Mouse (Mus musculus) ES-E14 (cell line): Measurements from ENCODE around the gene Pomp. TPM values are rescaled to one million over a fixed set of nuclear protein-coding genes. Genes with fewer than 3 reads are reported as not detected.

Experiments used
- DNase-seq: peaks from one replicate; pipeline ENCODE4 v3.0.0-alpha.2; 2013; ENCODE audit warnings: low read depth, low spot score
- H3K27ac ChIP-seq: 2 replicates; pipeline ENCODE4 v1.5.1; 2012; ENCODE audit warnings: low read depth, mild to moderate bottlenecking, low read length, moderate library complexity, mixed read lengths; ENCODE audit not compliant: poor library complexity, insufficient read depth, severe bottlenecking
- H3K36me3 ChIP-seq: 2 replicates; pipeline ENCODE4 v1.6.1; 2012; ENCODE audit warnings: mild to moderate bottlenecking, low read length, moderate library complexity, mixed read lengths; ENCODE audit not compliant: control insufficient read depth, poor library complexity, insufficient read depth, severe bottlenecking
- H3K4me1 ChIP-seq, 2 experiments: fragments of 150-350 bp in 1 of 2; sonication (generic) in 1 of 2; 2 replicates each; pipeline ENCODE4 v1.6.1; 2012; ENCODE audit warnings: low read length in 2 of 2, mild to moderate bottlenecking in 1 of 2, mixed read lengths in 1 of 2; ENCODE audit not compliant: control insufficient read depth in 2 of 2, insufficient read depth in 2 of 2, poor library complexity in 1 of 2
- H3K4me3 ChIP-seq, 2 experiments: fragments of 150-350 bp in 1 of 2; sonication (generic) in 1 of 2; 2 replicates each; pipeline ENCODE4 v1.5.1; 2012; ENCODE audit warnings: low read length in 2 of 2, low read depth in 1 of 2, mild to moderate bottlenecking in 1 of 2, mixed read lengths in 1 of 2; ENCODE audit not compliant: insufficient read depth in 1 of 2, poor library complexity in 1 of 2, severe bottlenecking in 1 of 2
- H3K9ac ChIP-seq: 2 replicates; pipeline ENCODE4 v1.6.1; 2012; ENCODE audit warnings: low read depth, mild to moderate bottlenecking, low read length, mixed read lengths; ENCODE audit not compliant: poor library complexity, insufficient read depth, severe bottlenecking
- H3K9me3 ChIP-seq: fragments of 150-350 bp; sonication (generic); 2 replicates; pipeline ENCODE4 v1.6.1; 2012; ENCODE audit warnings: low read depth, mild to moderate bottlenecking, low read length; ENCODE audit not compliant: control insufficient read depth, insufficient read depth
- CHD2 ChIP-seq: IDR thresholded peaks from 2 replicates; pipeline ENCODE4 v1.6.1; 2014; ENCODE audit warnings: mild to moderate bottlenecking, low read depth, low read length, inconsistent platforms
- HCFC1 ChIP-seq: IDR thresholded peaks from 2 replicates; pipeline ENCODE4 v1.6.1; 2012; ENCODE audit warnings: low read length, inconsistent platforms, borderline replicate concordance; ENCODE audit not compliant: insufficient read depth
- MAFK ChIP-seq: IDR thresholded peaks from 2 replicates; pipeline ENCODE4 v1.6.1; 2014; ENCODE audit warnings: mild to moderate bottlenecking, low read depth, low read length, inconsistent platforms; ENCODE audit not compliant: insufficient read depth
- ZC3H11A ChIP-seq: IDR thresholded peaks from 2 replicates; pipeline ENCODE4 v1.6.1; 2012; ENCODE audit warnings: low read depth, mild to moderate bottlenecking, inconsistent platforms, low read length, borderline replicate concordance
- ZNF384 ChIP-seq: IDR thresholded peaks from 2 replicates; pipeline ENCODE4 v1.6.1; 2012; ENCODE audit warnings: low read depth, low read length, inconsistent platforms
- in situ Hi-C, 2 experiments: fragments of 600-800 bp; cut with MboI; formaldehyde crosslinking; loops; one replicate each; pipeline ENCODE4 v1.15.1; 2025; ENCODE audit warnings: low sequenced_read_pairs in 2 of 2, inconsistent platforms in 1 of 2; ENCODE audit not compliant: unreplicated experiment in 2 of 2
- total RNA-seq: library from RNA; depleted of rRNA; stranded (reverse); fragments of 300-350 nt; gene quantifications from 2 replicates; pipeline ENCODE4 v1.2.3, GENCODE M21; 2012; rRNA removed

The Pomp gene
- total RNA-seq, 1 experiment = 165 TPM

DNA sequence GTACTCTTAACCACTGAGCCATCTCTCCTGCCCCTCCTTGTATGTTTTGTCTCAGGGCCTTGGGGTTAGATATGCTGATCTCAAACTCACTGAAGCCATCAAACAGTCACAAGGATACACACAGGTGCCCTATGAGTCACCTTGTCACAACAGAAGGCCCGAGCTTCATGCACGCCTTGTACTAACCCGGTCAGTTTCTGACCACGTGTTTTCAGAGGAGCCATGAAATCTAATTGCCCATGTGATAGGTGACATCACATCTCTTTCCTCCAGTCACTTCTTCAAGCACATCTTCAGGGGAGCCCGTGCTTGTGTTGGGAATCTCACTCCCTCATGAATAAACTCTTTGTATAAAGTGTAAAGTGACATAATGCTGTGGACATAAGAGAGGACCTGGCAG is 64.4 kb downstream of the Pomp start:
- in situ Hi-C loops = no loop called here
- peaks cover 0 to 5% of the 10 kb centered on the region in 2 experiments; a peak in 2 of 4 replicates for H3K4me1 ChIP-seq
- no peak overlapping the region for H3K4me3 ChIP-seq
- TF ChIP-seq ZNF384 = no peak
- no peak for TF ChIP-seq MAFK
- TF ChIP-seq CHD2 = no peak
- no peak for TF ChIP-seq HCFC1
- no peak for TF ChIP-seq ZC3H11A
- DNase-seq = no peak
- no peaks in the 10 kb centered on the region for H3K9me3 ChIP-seq
- H3K36me3 ChIP-seq = no peaks in the 10 kb centered on the region
- H3K27ac ChIP-seq = no peak overlapping the region
- no peak overlapping the region for H3K9ac ChIP-seq

Other genes with a start within 250 kb of the Pomp start
- 5.1 and 5.2 TPM in 2 replicates for gene Flt1, start 134.4 kb upstream of the Pomp start, total RNA-seq
- 4.1 and 7.0 TPM in 2 replicates for gene Slc46a3, start 34.4 kb downstream of the Pomp start, total RNA-seq
- gene Mtus2, start 96.9 kb downstream of the Pomp start, total RNA-seq = 6.4 and 11.0 TPM in 2 replicates